In the genomic region with DNA sequence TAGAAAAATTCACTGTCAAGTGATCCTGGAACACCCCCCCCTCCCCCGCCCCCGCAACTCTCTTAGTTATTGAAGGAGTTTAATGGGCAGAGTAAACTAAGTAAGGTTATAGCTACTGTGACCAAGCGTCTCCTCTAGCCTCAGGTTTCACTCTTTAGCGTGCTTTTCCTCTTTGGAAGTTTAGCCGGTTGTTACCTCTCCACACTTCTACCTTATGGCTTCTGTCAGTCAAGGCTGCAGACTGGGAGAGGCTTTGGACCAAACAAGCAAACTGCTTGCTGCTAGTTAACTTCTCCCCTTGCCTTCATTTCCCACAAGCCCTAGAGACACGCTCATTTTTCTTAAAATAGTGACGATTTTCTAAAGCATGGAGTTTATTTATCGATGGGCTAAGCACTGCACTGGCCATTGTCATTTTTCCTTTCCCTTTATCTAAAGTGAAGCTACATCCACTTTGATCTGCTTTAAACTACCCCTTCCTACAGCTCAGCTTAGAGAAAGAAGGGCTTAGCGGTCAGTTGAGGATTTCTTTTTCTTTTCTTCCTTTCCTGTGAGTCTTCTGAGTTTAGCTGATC, we compare ENCODE assay signal across 18 mouse cellular contexts. TPM values are rescaled to one million over a fixed set of nuclear protein-coding genes. Genes with fewer than 3 reads are reported as not detected.
"Had no signal": no experiment of that assay in that cellular context is flagged by ENCODE, and none has a peak within 500 bp of the region (broad histone marks: within the 10 kb centered on the region; RNA-seq: fewer than 3 reads in every experiment).

No protein-coding gene starts in this region.

- H3K4me2 ChIP-seq: liver, embryonic 13.5 days; lung, embryonic 15.5 days; midbrain, embryonic 13.5 days; neural tube, embryonic 15.5 days had no signal

- H3K27ac ChIP-seq: kidney, postnatal 0 days; liver, embryonic 13.5 days; lung, embryonic 15.5 days; midbrain, embryonic 13.5 days; neural tube, embryonic 15.5 days had no signal

- H3K9me3 ChIP-seq: liver, embryonic 13.5 days; lung, embryonic 15.5 days; midbrain, embryonic 13.5 days; neural tube, embryonic 15.5 days had no signal

- H3K4me3 ChIP-seq: liver, embryonic 13.5 days; lung, embryonic 15.5 days; midbrain, embryonic 13.5 days; myocyte; neural tube, embryonic 15.5 days had no signal

- ATAC-seq: liver, postnatal 0 days; midbrain, embryonic 13.5 days had no signal

- DNase-seq: kidney, adult 11 months; kidney, adult 9 months; kidney, postnatal 36 days; layer of hippocampus, adult 9-11 months; layer of hippocampus, postnatal 36 days; liver; liver, embryonic 13.5 days; liver, postnatal 0 days; right cerebral cortex, postnatal 4 days; spleen, adult 18-20 months; thymus, adult 18-20 months; thymus, postnatal 14 days had no signal

- H3K9ac ChIP-seq: liver, embryonic 13.5 days; liver, postnatal 0 days; lung, embryonic 15.5 days; midbrain, embryonic 13.5 days; neural tube, embryonic 15.5 days had no signal

- H3K36me3 ChIP-seq: liver, embryonic 13.5 days; lung, embryonic 15.5 days; midbrain, embryonic 13.5 days; neural tube, embryonic 15.5 days had no signal

RNA-seq across cellular contexts. Expression of a gene that starts 3.7 kb away (rescaled TPM):
- total RNA-seq: megakaryocyte-erythroid progenitor cell, adult 5-6 weeks had no signal
